Mouse (Mus musculus): Measurements from ENCODE around the gene Slc4a5.

- TF ChIP-seq SRF (IDR thresholded peaks at IDR 0.05; ENCODE audit: control insufficient read depth, insufficient read length, low read depth) = no peak
- TF ChIP-seq POLR2A (IDR thresholded peaks at IDR 0.05; ENCODE audit: insufficient read length, low read depth) = no peak
Measured at GRCm38 (mm10) chr6:83300447-83301229, 81.0 kb downstream of the Slc4a5 start.
